Mouse (Mus musculus) kidney, postnatal 0 days (tissue): ENCODE results near the gene Xrra1. TPM values are rescaled to one million over a fixed set of nuclear protein-coding genes. Genes with fewer than 3 reads are reported as not detected.
"Not testable (repeated sequence)": the region's sequence is repeated elsewhere in the genome, so short reads cannot be mapped to it uniquely, and the experiment has no call there.

Experiments
- ATAC-seq: fragments of 200-750 bp; cut with Nextera tagmentation; replicated peaks from 2 replicates; pipeline ENCODE4 v1.8.0; 2017; ENCODE audit warnings: low read depth, moderate number of reproducible peaks, moderate TSS enrichment, moderate library complexity; ENCODE audit not compliant: low FRiP score
- DNase-seq: peaks from one replicate; pipeline ENCODE4 v3.0.0-alpha.2; 2016; ENCODE audit warnings: low spot score
- H3K27ac ChIP-seq: fragments of 300-500 bp; sonication (generic); 2 replicates; pipeline ENCODE4 v1.5.1; 2014; ENCODE audit warnings: mild to moderate bottlenecking
- H3K27me3 ChIP-seq: fragments of 300-500 bp; sonication (generic); 2 replicates; pipeline ENCODE4 v1.6.1; 2014; ENCODE audit warnings: low read length, mixed read lengths; ENCODE audit not compliant: insufficient read depth
- H3K36me3 ChIP-seq: fragments of 300-500 bp; sonication (generic); 2 replicates; pipeline ENCODE4 v1.6.1; 2014; ENCODE audit warnings: low read length, mixed read lengths; ENCODE audit not compliant: insufficient read depth
- H3K4me1 ChIP-seq: fragments of 300-500 bp; sonication (generic); replicated peaks from 2 replicates; pipeline ENCODE4 v1.6.1; 2014; ENCODE audit warnings: antibody characterized with exemption, low read length, mixed read lengths; ENCODE audit not compliant: insufficient read depth
- H3K4me2 ChIP-seq: fragments of 300-500 bp; sonication (generic); 2 replicates; pipeline ENCODE4 v1.6.1; 2014; ENCODE audit warnings: mild to moderate bottlenecking, low read length, moderate library complexity, mixed read lengths
- H3K4me3 ChIP-seq: fragments of 300-500 bp; sonication (generic); replicated peaks from 2 replicates; pipeline ENCODE4 v1.5.1; 2014; ENCODE audit warnings: low read depth, low read length
- H3K9ac ChIP-seq: fragments of 300-500 bp; sonication (generic); 2 replicates; pipeline ENCODE4 v1.6.1; 2014; ENCODE audit warnings: low read depth, low read length
- H3K9me3 ChIP-seq: fragments of 300-500 bp; sonication (generic); replicated peaks from 2 replicates; pipeline ENCODE4 v1.6.1; 2016; ENCODE audit warnings: low read length, inconsistent platforms, mixed read lengths
- CTCF ChIP-seq: IDR thresholded peaks from 2 replicates; pipeline ENCODE4 v1.5.1; 2016; ENCODE audit warnings: antibody characterized with exemption, low read depth, mild to moderate bottlenecking, moderate library complexity
- WGBS: fragments of 180-500 bp; shearing (Covaris S2); extraction: QIAGEN DNeasy Blood & Tissue Kit; methylation state at CpG from one replicate; pipeline ENCODE4 v1.1.7; 2014; 5-methylcytosine and 5-hydroxymethylcytosine counted together
- polyA plus RNA-seq: library from polyadenylated mRNA; unstranded; fragments of >200 nt; fragmentation: Nextera tagmentation; extraction: Ambion mirVana; gene quantifications from 2 replicates; pipeline ENCODE4 v1.2.1, GENCODE M21; 2015

Gene Xrra1
- polyA plus RNA-seq, 1 experiment from 2014 or later, result 0.20 TPM

- WGBS, result 60% methylated on average over 6 of the region's 6 CpGs
- peak; percentile 34 for DNase-seq
- Histone ChIP-seq H3K9ac (no peak overlapping the region), H3K4me3 (no peak overlapping the region), H3K36me3 (0 out of 2 replicates have a peak, but pooled peaks cover 5% of the 10 kb centered on the region), H3K27me3 (no peaks in the 10 kb centered on the region), H3K9me3 (no peaks in the 10 kb centered on the region), H3K4me2 (no peak overlapping the region), H3K4me1 (no peaks in the 10 kb centered on the region), H3K27ac (no peak overlapping the region)
- TF ChIP-seq CTCF, result no peak
- ATAC-seq, result no peak
Measured at GRCm38 (mm10) chr7:99953442-99954098, 94.7 kb downstream of the Xrra1 start.

- no peak overlapping the region for H3K4me3 ChIP-seq
- no peak for TF ChIP-seq CTCF
- no peaks in the 10 kb centered on the region for H3K9me3 ChIP-seq
- 86% methylated on average over 8 of the region's 8 CpGs for WGBS
- 0 out of 2 replicates have a peak, but pooled peaks cover 5% of the 10 kb centered on the region for H3K36me3 ChIP-seq
- ATAC-seq, result no peak
- no peak overlapping the region for H3K9ac ChIP-seq
- no peak overlapping the region for H3K27ac ChIP-seq
- no peaks in the 10 kb centered on the region for H3K4me1 ChIP-seq
- H3K27me3 ChIP-seq, result no peaks in the 10 kb centered on the region
- H3K4me2 ChIP-seq, result no peak overlapping the region
- no peak for DNase-seq
Measured at GRCm38 (mm10) chr7:99954212-99954611, 95.3 kb downstream of the Xrra1 start.

- Histone ChIP-seq H3K4me2 (no peak overlapping the region), H3K9me3 (no peaks in the 10 kb centered on the region), H3K36me3 (0 out of 2 replicates have a peak, but pooled peaks cover 5% of the 10 kb centered on the region), H3K27me3 (no peaks in the 10 kb centered on the region), H3K4me1 (0 out of 2 replicates have a peak, but pooled peaks cover under 1% of the 10 kb centered on the region), H3K9ac (no peak overlapping the region), H3K4me3 (no peak overlapping the region), H3K27ac (no peak overlapping the region)
- WGBS, result 97% methylated on average over 7 of the region's 7 CpGs
- no peak for TF ChIP-seq CTCF
- DNase-seq (no peak), ATAC-seq (no peak)
Measured at GRCm38 (mm10) chr7:99956095-99956494, 97.2 kb downstream of the Xrra1 start.

- no peak overlapping the region for H3K9ac ChIP-seq
- H3K27me3 ChIP-seq, result no peaks in the 10 kb centered on the region
- no peak for TF ChIP-seq CTCF
- DNase-seq, result no peak
- peaks cover 4% of the 10 kb centered on the region; the same call in 1 of the 2 replicates for H3K4me1 ChIP-seq
- H3K4me2 ChIP-seq, result no peak overlapping the region
- H3K27ac ChIP-seq, result no peak overlapping the region
- H3K36me3 ChIP-seq, result no peaks in the 10 kb centered on the region
- WGBS, result 61% methylated on average over 12 of the region's 12 CpGs
- no peak overlapping the region for H3K4me3 ChIP-seq
- no peaks in the 10 kb centered on the region for H3K9me3 ChIP-seq
- no peak for ATAC-seq
Measured at GRCm38 (mm10) chr7:99957226-99957965, 98.5 kb downstream of the Xrra1 start.

GRCm38 (mm10) chr7:99960571-99960970 is 101.7 kb downstream of the Xrra1 start:
- not testable (repeated sequence) for H3K4me3 ChIP-seq, H3K27me3 ChIP-seq, H3K9ac ChIP-seq, H3K36me3 ChIP-seq, H3K4me2 ChIP-seq, ATAC-seq, H3K27ac ChIP-seq, H3K9me3 ChIP-seq, DNase-seq
- H3K4me1 ChIP-seq, result peaks cover 20% of the 10 kb centered on the region
- WGBS, result 69% methylated on average over 2 of the region's 2 CpGs

GRCm38 (mm10) chr7:99961518-99961917 is 102.6 kb downstream of the Xrra1 start:
- ATAC-seq (no peak), DNase-seq (no peak)
- Histone ChIP-seq H3K27ac (no peak overlapping the region), H3K36me3 (no peaks in the 10 kb centered on the region), H3K4me3 (no peak overlapping the region), H3K4me1 (peaks cover 28% of the 10 kb centered on the region), H3K9ac (no peak overlapping the region), H3K4me2 (no peak overlapping the region), H3K27me3 (no peaks in the 10 kb centered on the region), H3K9me3 (no peaks in the 10 kb centered on the region)
- no peak for TF ChIP-seq CTCF
- 83% methylated on average over 2 of the region's 2 CpGs for WGBS
